Mouse (Mus musculus) intestine, embryonic 15.5 days (tissue): Measurements from ENCODE around the gene Tcf19. TPM values are rescaled to one million over a fixed set of nuclear protein-coding genes. Genes with fewer than 3 reads are reported as not detected.
"Not testable (repeated sequence)": the region's sequence is repeated elsewhere in the genome, so short reads cannot be mapped to it uniquely, and the experiment has no call there.

Experiments
- ATAC-seq: fragments of 200-750 bp; cut with Nextera tagmentation; 2 replicates; pipeline ENCODE4 v1.8.0; 2017; ENCODE audit warnings: moderate TSS enrichment, moderate library complexity
- H3K27ac ChIP-seq: fragments of 300-500 bp; sonication (generic); 2 replicates; pipeline ENCODE4 v1.5.1; 2015; ENCODE audit warnings: mild to moderate bottlenecking, inconsistent platforms
- H3K27me3 ChIP-seq: fragments of 300-500 bp; sonication (generic); replicated peaks from 2 replicates; pipeline ENCODE4 v1.6.1; 2015; ENCODE audit warnings: inconsistent platforms
- H3K36me3 ChIP-seq: fragments of 300-500 bp; sonication (generic); 2 replicates; pipeline ENCODE4 v1.6.1; 2015; ENCODE audit warnings: inconsistent platforms
- H3K4me1 ChIP-seq: fragments of 300-500 bp; sonication (generic); replicated peaks from 2 replicates; pipeline ENCODE4 v1.6.1; 2015; ENCODE audit warnings: inconsistent platforms
- H3K4me2 ChIP-seq: fragments of 300-500 bp; sonication (generic); replicated peaks from 2 replicates; pipeline ENCODE4 v1.6.1; 2015; ENCODE audit warnings: mild to moderate bottlenecking, inconsistent platforms
- H3K4me3 ChIP-seq: fragments of 300-500 bp; sonication (generic); replicated peaks from 2 replicates; pipeline ENCODE4 v1.5.1; 2015; ENCODE audit warnings: inconsistent platforms
- H3K9ac ChIP-seq: fragments of 300-500 bp; sonication (generic); 2 replicates; pipeline ENCODE4 v1.6.1; 2015; ENCODE audit warnings: inconsistent platforms
- H3K9me3 ChIP-seq: fragments of 300-500 bp; sonication (generic); 2 replicates; pipeline ENCODE4 v1.6.1; 2016; ENCODE audit warnings: inconsistent platforms
- WGBS: fragments of 180-500 bp; shearing (Covaris S2); methylation state at CpG from one replicate; pipeline ENCODE4 v1.1.7; 2015; 5-methylcytosine and 5-hydroxymethylcytosine counted together
- polyA plus RNA-seq: library from polyadenylated mRNA; unstranded; fragments of >200 nt; fragmentation: Nextera tagmentation; extraction: Ambion mirVana; gene quantifications from 2 replicates; pipeline ENCODE4 v1.2.1, GENCODE M21; 2015

Tcf19 gene
- polyA plus RNA-seq, 1 experiment from 2014 or later = 66.4 TPM

DNA sequence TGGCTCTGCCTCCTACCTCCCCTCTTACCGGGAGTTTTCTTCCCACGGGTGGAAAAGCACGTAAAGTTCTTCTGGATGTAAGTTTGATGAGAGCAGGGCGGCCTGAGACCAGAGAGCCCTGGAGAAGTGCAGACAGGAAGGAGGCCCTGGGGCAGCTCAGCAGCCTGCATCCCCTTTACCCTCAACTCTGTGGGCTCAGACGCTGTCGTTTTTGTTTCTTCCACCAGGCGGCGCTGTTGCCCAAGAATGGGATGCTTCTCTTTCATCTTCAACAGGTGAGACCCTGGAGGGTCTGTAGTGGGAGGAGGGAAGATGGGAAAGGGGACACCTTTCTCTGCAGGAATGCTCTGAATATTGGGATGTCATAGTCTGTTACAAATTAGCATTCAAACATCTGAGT, 51.0 kb downstream of the Tcf19 start:
- not testable (repeated sequence) for H3K9ac ChIP-seq, ATAC-seq, H3K4me3 ChIP-seq, H3K4me2 ChIP-seq, H3K27ac ChIP-seq, H3K36me3 ChIP-seq, H3K9me3 ChIP-seq
- H3K4me1 ChIP-seq = peaks cover 10% of the 10 kb centered on the region; the same call in 1 of the 2 replicates
- 14% methylated on average over 8 of the region's 8 CpGs for WGBS
- peaks cover 18% of the 10 kb centered on the region for H3K27me3 ChIP-seq

Other genes with a start within 250 kb of the Tcf19 start
- gene H2-Q1, start 196.4 kb downstream of the Tcf19 start, polyA plus RNA-seq = 4.9 and 6.2 TPM in 2 replicates
- gene H2-Q2, start 174.6 kb downstream of the Tcf19 start, polyA plus RNA-seq = 84.5 and 93.5 TPM in 2 replicates
- 5.5 and 6.4 TPM in 2 replicates for gene H2-Q4, start 137.2 kb downstream of the Tcf19 start, polyA plus RNA-seq
- 1.7 and 2.1 TPM in 2 replicates for gene H2-Q6, start 92.0 kb downstream of the Tcf19 start, polyA plus RNA-seq
- 6.5 and 6.7 TPM in 2 replicates for gene H2-Q7, start 77.7 kb downstream of the Tcf19 start, polyA plus RNA-seq
- gene H2-Q10, start 46.7 kb downstream of the Tcf19 start, polyA plus RNA-seq = 38.8 and 51.7 TPM in 2 replicates
- not detected in 2 replicates for gene Pou5f1, start 10.8 kb downstream of the Tcf19 start, polyA plus RNA-seq
- 15.4 and 15.8 TPM in 2 replicates for gene Cchcr1, start 276 bp upstream of the Tcf19 start, polyA plus RNA-seq
- gene Psors1c2, start 16.4 kb upstream of the Tcf19 start, polyA plus RNA-seq = 0.40 and 0.80 TPM in 2 replicates
- 0.05 TPM in 1 of 2 replicates, not detected in the other for gene Cdsn, start 35.3 kb upstream of the Tcf19 start, polyA plus RNA-seq
- gene 2300002M23Rik, start 50.6 kb upstream of the Tcf19 start, polyA plus RNA-seq = not detected in 2 replicates
- 2.6 and 2.8 TPM in 2 replicates for gene Sfta2, start 84.7 kb upstream of the Tcf19 start, polyA plus RNA-seq
- gene Gm9573, start 109.8 kb upstream of the Tcf19 start, polyA plus RNA-seq = not detected in 2 replicates
- gene Mucl3, start 126.9 kb upstream of the Tcf19 start, polyA plus RNA-seq = 0.39 and 0.44 TPM in 2 replicates
- gene Vars2, start 150.8 kb upstream of the Tcf19 start, polyA plus RNA-seq = 18.3 and 18.9 TPM in 2 replicates
- 43.8 TPM in 2 replicates for gene Gtf2h4, start 156.9 kb upstream of the Tcf19 start, polyA plus RNA-seq
- 54.0 and 54.2 TPM in 2 replicates for gene Ddr1, start 187.8 kb upstream of the Tcf19 start, polyA plus RNA-seq